Mouse (Mus musculus): ENCODE results near the gene Gm4792.

Gene Gm4792

DNA sequence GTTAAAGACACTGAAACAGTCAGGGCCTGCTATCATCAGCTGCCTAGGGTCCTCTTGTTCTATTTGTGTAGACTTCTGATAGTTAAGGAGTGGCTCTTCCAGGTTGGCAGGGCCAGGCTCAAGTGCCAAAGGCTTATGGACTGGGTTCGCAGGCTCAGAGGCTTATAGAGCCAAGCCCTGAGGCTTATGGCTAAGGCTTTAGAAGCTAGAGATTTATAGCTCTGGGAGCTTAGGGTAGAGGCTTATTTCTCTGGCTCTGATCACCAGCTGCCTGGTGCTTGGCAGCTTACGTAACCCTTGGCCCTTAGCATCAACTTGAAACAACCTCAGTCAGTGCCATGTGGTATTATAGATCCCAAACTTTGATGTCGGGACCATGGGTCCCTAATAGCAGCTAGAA lies at the start of gene Gm4792:
Gene Gm4792, minus strand, starts transcription at position 233 of the 400 bp plus-strand sequence.
- DNase-seq: no peak

- DNase-seq: no peak
These were observed 49.5 kb upstream of the Gm4792 start for GRCm38 (mm10) chr10:94347959-94348358.

DNA sequence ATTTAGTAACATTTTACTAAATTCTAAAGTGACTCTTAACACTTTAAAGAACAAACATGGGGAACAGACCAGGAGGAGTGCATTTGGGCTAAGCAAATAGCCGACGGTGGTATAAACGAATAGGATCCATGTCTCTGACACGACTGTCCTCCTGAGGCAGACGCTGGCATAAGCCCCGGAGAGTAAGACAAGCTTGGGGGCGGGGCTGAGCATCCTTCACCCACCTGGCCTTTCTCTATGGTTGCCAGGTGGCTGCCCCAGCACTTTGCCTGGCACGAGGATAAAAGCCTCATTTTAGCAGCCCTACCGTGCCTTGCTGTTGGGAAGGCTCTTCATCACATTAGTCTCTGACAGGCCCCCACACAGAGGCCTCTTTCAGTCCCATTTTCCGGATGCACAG lies 48.8 kb upstream of the Gm4792 start:
- no peak for DNase-seq

GRCm38 (mm10) chr10:94346596-94346995 lies 48.1 kb upstream of the Gm4792 start:
- DNase-seq: no peak

- no peak for DNase-seq
These were observed 47.2 kb upstream of the Gm4792 start for GRCm38 (mm10) chr10:94345509-94346252.

GRCm38 (mm10) chr10:94344631-94345417 lies 46.3 kb upstream of the Gm4792 start:
- no peak for DNase-seq

DNA sequence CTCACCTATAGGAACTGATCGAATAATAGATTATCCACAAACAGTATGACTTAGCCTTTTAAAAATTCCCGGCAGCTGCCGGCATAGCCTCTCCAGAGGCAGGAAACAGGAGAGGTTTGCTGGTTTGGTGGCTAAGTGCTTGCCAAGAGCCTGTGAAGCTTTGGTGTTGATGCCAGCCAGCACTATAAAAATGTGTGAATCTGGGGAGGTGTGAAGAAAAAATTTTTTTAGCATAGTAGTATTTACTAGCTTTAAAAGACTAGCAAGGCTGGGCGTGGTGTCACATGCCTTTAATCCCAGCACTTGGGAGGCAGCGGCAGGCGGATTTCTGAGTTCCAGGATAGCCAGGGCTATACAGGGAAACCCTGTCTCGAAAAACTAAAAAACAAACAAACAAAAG lies 45.1 kb upstream of the Gm4792 start:
- no peak for DNase-seq

DNA sequence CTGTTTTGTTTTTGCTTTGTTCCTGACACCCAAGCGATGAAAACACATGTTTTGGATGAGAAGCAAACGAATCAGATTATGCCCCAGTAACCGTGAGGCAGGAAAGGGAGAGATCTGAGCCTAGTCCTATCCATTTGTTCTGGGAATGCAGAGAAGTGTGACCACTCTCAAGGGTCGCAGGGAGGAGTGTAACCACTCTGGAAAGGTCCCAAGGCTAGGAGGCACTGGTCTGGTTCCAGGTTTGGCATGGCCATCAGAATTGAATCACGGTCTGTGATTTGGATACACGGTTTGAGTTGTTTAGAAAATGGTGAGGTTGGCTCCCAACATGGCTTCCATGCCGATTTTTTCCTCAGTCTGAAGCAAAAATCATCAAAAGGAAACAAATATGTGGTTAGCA lies 43.8 kb upstream of the Gm4792 start:
- no peak for DNase-seq

DNA sequence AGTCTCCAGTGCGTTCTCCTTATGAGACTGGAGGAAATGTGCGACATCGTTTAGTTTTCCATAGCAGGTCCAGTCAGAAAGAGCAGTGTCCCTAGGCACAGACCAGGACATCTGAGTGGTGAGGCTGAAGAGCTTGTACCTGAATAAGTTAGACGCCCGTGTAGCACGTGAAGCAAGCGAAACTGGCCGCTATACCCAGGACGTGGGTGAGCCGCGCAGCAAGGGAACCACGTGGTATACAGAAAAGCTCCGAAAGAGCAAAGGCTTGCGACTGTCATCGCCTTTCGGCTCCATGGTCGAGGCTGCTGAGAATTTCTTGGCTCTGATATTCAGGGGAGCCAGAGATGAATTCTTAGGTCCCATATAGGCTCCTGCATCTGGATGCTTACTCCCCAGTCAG lies 43.0 kb upstream of the Gm4792 start:
- DNase-seq: no peak

- no peak for DNase-seq
These were observed 37.6 kb upstream of the Gm4792 start for GRCm38 (mm10) chr10:94336071-94336470.

DNA sequence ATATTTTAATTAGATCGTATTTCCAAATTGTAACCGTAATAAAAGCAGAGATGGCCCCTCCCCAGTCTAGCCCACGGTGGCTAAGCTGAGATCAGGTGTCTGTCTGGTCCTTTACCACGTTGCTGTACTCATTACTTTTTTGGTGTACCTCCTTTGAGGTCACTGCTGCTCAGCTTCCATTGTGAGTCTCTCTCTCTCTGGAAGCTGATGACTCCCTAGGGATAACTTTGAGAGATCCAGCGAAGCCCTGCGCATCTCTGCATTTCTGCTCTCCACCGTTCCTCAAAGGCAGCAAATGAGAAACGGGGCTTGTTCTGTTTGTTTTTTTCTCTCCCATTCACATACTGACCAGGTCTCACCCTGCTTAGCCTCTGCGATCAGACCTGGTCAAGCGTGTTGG lies 36.5 kb upstream of the Gm4792 start:
- no peak for DNase-seq

DNA sequence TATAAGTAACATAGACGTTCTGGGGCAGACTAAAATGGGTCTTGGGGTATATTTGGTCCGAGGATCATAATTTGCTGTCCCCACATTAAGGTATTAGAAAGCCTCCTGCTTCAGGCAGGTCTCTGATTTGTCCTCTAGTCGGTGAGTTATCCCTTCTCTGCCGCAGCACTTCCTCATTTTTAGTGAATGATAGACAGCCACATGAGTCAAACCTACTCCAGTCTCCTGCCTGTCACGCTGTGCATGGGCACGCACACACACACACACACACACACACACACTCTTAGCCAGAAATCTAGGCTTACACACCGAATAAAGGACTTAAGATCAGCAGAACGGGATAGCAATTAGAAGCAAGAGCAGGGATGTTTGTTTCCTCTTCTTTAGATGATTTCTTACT lies 34.8 kb upstream of the Gm4792 start:
- DNase-seq: no peak

DNA sequence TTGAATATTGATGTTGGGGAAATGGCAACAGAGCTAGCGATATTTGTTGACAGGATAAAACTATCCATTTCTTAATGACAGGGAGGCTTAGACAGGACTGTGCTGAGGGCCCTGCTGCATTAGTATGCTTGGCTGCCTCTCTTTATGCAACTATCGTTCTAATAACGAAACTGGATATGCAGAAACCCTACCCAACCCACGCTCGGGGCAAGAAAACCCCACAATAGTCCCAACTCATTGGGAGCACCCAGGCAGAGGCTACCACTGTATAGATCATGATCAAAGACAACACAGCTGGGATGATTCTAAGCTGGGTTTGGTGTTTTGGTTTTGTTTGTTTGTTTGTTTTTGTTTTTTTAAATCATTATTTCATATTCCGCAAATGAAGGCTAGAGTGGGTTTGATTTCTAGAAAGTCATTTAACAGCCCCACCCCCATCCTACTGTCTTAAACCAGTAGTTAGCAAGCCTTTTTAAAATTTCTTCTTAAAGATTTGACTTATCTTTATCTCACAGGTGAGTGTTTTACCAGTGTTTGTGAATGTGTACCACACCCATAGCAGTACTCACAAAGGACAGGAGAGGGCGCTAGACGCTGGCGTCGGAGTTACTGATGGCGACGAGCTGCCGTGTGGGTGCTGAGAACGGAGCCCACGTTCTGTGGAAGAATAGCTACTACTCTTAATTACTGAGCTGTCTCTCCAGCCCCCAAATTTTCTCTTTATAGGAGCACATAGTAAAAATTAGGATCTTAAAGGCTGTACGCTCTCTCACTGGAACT lies 34.0 kb upstream of the Gm4792 start:
- DNase-seq: no peak

GRCm38 (mm10) chr10:94329962-94330361 lies 31.5 kb upstream of the Gm4792 start:
- no peak for DNase-seq

DNA sequence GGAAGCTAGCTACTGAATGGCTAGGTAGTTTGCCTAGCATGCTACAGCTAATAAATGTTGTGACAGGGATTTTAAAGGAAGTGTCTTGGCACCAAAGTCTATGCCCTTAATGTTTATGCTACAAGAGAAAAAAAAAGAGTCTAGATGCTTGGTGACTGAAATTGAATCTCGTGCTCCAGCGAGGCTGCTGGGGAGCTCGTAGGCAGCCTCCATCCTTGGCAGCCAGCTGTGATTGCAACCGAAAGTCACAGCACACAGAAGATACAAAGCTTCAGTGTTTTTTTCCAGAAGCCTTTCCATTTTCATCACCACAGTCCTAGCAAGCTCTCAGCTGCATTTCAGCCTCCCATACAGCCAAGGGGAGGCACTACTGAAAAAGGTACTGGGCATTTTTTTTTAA lies 20.1 kb upstream of the Gm4792 start:
- DNase-seq: no peak

- no peak for DNase-seq
These were observed 14.6 kb upstream of the Gm4792 start for GRCm38 (mm10) chr10:94313146-94313545.

DNA sequence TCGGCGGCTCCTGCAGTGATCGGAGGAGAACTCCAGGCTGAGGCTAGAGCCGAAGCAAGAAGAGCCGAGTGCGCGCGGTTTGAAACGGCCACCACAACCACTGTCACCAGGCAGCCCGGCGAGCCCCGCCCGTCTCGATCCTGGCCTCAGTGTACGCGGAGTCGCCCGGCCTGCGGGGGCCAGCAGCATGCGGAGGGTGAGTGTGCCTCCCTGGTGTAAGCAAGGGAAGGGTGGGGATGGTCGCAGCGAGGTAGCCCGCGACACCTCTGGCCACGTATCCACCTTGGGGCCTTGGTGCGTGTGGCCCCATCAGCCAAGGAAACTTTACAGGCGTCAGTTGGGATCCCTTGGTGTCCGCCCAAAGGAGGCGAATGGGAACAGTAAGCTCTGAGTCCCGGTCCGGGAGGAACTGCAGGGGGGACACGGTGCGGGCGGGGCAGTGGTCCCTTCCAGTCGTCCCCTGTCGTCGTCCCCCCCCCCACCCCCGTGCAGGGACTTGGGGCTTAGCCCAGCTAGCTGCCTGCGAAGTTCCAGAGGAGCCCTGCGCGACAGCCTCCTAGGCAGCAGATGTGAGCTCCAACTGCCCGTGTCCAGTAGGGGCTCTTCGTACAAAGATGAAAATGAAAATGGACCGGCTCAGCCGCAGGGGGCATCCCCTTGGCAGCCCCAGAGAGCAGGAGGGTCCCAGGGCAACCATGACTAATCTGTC lies 13.7 kb upstream of the Gm4792 start:
- no peak for DNase-seq

DNA sequence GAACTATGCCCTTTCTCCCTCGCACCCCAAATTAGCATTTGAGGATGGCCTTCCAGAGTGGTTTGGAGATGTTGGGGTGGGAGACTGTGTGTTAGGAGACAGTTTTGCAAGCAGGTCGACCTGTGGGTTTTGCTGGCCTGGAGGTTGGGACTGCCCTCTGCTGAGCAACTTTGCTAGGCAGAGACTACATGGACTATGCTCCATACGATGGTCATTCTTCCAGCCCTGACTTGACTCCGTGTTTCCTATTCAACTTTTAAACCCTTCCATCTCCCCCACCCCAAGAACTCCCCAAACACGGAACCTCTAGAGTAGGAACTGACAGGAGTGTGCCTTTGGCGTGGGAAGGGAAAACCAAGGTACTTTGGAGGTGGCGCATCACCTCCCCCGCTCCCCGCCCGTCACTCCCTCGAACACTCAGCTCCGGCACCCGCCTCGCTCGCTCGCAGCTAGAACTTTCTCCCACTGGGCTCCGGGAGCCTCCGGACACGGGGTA lies 13.1 kb upstream of the Gm4792 start, which contains the start of gene Tmcc3:
Gene Tmcc3, plus strand, starts transcription at position 439 of the 496 bp plus-strand sequence.
- DNase-seq: no peak

DNA sequence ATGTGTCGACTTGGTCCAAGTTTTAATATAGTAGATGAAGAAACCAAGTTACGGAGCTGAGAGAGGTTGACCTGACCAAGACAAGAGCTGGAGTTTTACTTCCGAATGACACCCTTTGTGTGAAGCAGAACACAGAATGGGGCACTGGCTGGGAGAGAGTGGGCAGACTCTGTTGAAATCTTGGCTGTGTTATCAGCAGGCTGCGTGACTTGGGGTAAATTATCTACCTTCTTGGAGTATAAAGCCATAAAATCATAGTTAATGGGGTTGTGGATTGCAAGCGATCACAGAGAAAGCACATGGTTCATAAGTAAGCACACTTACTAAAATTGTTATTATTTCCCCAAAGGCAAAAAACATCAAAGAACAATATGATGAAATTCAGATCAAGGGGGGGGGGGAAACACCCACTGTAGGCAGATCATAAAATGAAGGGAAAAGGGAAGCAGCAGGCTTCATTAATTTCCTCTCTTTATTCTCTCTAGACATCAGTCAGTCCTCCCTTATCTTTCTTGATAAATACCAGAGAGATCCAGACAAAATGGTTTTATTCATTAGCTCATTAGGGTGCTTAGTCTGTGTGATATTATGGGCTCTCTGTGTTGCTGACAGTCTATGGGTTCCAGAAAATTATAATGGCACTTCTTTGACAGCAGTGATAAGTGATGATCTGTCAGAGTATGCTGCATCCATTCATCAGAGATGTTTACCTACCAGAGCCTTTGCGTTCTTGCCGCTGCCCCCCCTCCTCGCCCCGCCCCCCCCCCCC lies 12.2 kb upstream of the Gm4792 start:
- DNase-seq: no peak

DNA sequence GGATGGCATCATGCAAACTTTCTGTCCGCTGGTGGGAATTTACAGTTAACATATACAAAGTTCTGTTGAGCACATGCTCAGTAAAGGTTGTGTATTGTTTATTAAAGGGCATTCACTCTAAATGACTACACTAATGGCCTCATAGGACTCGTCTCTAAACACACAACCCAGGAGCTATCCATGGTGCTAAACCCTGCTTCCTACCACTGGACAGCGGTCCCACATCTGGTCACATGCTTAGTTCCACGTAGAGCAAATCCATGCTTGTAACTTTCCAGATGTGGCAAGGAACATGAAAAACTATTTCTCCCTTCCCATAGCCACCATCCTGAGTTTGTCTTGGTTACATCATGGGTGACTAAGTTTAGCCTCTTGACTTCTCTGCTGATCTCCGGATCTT lies 7.0 kb upstream of the Gm4792 start:
- DNase-seq: no peak

- no peak for DNase-seq
These were observed 5.7 kb upstream of the Gm4792 start for GRCm38 (mm10) chr10:94304064-94304657.
